ENCODE assay signal across 8 mouse cellular contexts in genomic region chr3:69005338-69006245, GRCm38 (mm10). TPM values are rescaled to one million over a fixed set of nuclear protein-coding genes. Genes with fewer than 3 reads are reported as not detected.
DNase-seq lines count a peak whose midpoint lies in the region; ATAC-seq and TF ChIP-seq lines count a peak whose summit lies in the region.

No protein-coding gene starts in this region.

- TF ChIP-seq CTCF in bone marrow macrophage, adult 2 months (IDR thresholded peaks at IDR 0.05; ENCODE audit: low read depth, low read length): no peak
- peak; percentile 29; the same call in 1 of the 2 replicates for TF ChIP-seq CTCF in kidney, postnatal 0 days (IDR thresholded peaks at IDR 0.05; ENCODE audit: low read depth)
- peak; percentile 53 for TF ChIP-seq CTCF in liver, postnatal 0 days (IDR thresholded peaks at IDR 0.05; ENCODE audit: low read depth)
- no peak for TF ChIP-seq CTCF in testis, adult 2 months (IDR thresholded peaks at IDR 0.05; ENCODE audit: control insufficient read depth, insufficient read depth, insufficient replicate concordance, low read depth, low read length)

- H3K4me1 ChIP-seq in bone marrow macrophage, adult 2 months (ENCODE audit: control insufficient read depth, insufficient read depth, low read length): 0 out of 2 replicates have a peak, but pooled peaks cover 2% of the 10 kb centered on the region
- H3K4me1 ChIP-seq in heart, embryonic 13.5 days: peaks cover 21% of the 10 kb centered on the region
- H3K4me1 ChIP-seq in kidney, postnatal 0 days (replicated peaks; ENCODE audit: insufficient read depth, low read length): no peaks in the 10 kb centered on the region
- no peaks in the 10 kb centered on the region for H3K4me1 ChIP-seq in liver, postnatal 0 days (ENCODE audit: insufficient read depth)
- H3K4me1 ChIP-seq in neural tube, embryonic 12.5 days: peaks cover 15% of the 10 kb centered on the region
- H3K4me1 ChIP-seq in testis, adult 2 months (ENCODE audit: control insufficient read depth, insufficient read depth, low read length): peaks cover 7% of the 10 kb centered on the region

- WGBS in heart, embryonic 13.5 days: under 1% methylated on average over 72 of the region's 72 CpGs
- WGBS in kidney, postnatal 0 days: under 1% methylated on average over 65 of the region's 72 CpGs
- under 1% methylated on average over 70 of the region's 72 CpGs for WGBS in liver, postnatal 0 days (ENCODE audit: insufficient replicate concordance)
- WGBS in neural tube, embryonic 12.5 days: under 1% methylated on average over 72 of the region's 72 CpGs

- peak overlapping the region; percentile 90 for H3K27ac ChIP-seq in bone marrow macrophage, adult 2 months (ENCODE audit: insufficient read depth, low read depth, low read length)
- H3K27ac ChIP-seq in heart, embryonic 13.5 days (replicated peaks): peak overlapping the region; percentile 97
- peak overlapping the region; percentile 96 for H3K27ac ChIP-seq in kidney, postnatal 0 days
- peak overlapping the region; percentile 97 for H3K27ac ChIP-seq in liver, postnatal 0 days (ENCODE audit: low read depth)
- H3K27ac ChIP-seq in neural tube, embryonic 12.5 days: peak overlapping the region; percentile 66; the same call in 1 of the 2 replicates
- peak overlapping the region; percentile 98 for H3K27ac ChIP-seq in testis, adult 2 months (ENCODE audit: control insufficient read depth, insufficient read depth, low read depth, low read length)

- peaks cover 6% of the 10 kb centered on the region; the same call in 1 of the 2 replicates for H3K36me3 ChIP-seq in heart, embryonic 13.5 days
- no peaks in the 10 kb centered on the region for H3K36me3 ChIP-seq in kidney, postnatal 0 days (ENCODE audit: insufficient read depth, low read length)
- H3K36me3 ChIP-seq in liver, postnatal 0 days (replicated peaks; ENCODE audit: insufficient read depth, low read length): peaks cover 9% of the 10 kb centered on the region
- no peaks in the 10 kb centered on the region for H3K36me3 ChIP-seq in neural tube, embryonic 12.5 days
- peaks cover 4% of the 10 kb centered on the region for H3K36me3 ChIP-seq in testis, adult 2 months (ENCODE audit: control insufficient read depth, insufficient read depth, low read length)

- H3K9ac ChIP-seq in heart, embryonic 13.5 days: peak overlapping the region; percentile 96
- H3K9ac ChIP-seq in kidney, postnatal 0 days (ENCODE audit: low read depth, low read length): peak overlapping the region; percentile 82
- peak overlapping the region; percentile 99 for H3K9ac ChIP-seq in liver, postnatal 0 days (replicated peaks)
- peak overlapping the region; percentile 88 for H3K9ac ChIP-seq in neural tube, embryonic 12.5 days

- peak; percentile 72 for DNase-seq in CD4-positive, CD25-positive, alpha-beta regulatory T cell, adult 2 months (ENCODE audit: low read depth, low spot score)
- peak; percentile 74 for DNase-seq in kidney, postnatal 0 days (ENCODE audit: low spot score)
- DNase-seq in liver, postnatal 0 days: peak; percentile 80

- H3K9me3 ChIP-seq in heart, embryonic 13.5 days: no peaks in the 10 kb centered on the region
- H3K9me3 ChIP-seq in kidney, postnatal 0 days (replicated peaks; ENCODE audit: low read length): no peaks in the 10 kb centered on the region
- no peaks in the 10 kb centered on the region for H3K9me3 ChIP-seq in liver, postnatal 0 days (ENCODE audit: low read length)
- no peaks in the 10 kb centered on the region for H3K9me3 ChIP-seq in neural tube, embryonic 12.5 days

- H3K4me3 ChIP-seq in bone marrow macrophage, adult 2 months (ENCODE audit: insufficient read depth, low read length): peak overlapping the region; percentile 91
- peak overlapping the region; percentile 95 for H3K4me3 ChIP-seq in heart, embryonic 13.5 days
- peak overlapping the region; percentile 100 for H3K4me3 ChIP-seq in kidney, postnatal 0 days (replicated peaks; ENCODE audit: low read depth, low read length)
- H3K4me3 ChIP-seq in liver, postnatal 0 days (ENCODE audit: low read depth, low read length): peak overlapping the region; percentile 100
- peak overlapping the region; percentile 93 for H3K4me3 ChIP-seq in neural tube, embryonic 12.5 days
- peak overlapping the region; percentile 96 for H3K4me3 ChIP-seq in testis, adult 2 months (ENCODE audit: control insufficient read depth, low read depth, low read length)

- no peak for TF ChIP-seq EP300 in liver, postnatal 0 days (IDR thresholded peaks at IDR 0.05; ENCODE audit: low read depth)

- peak; percentile 61 for ATAC-seq in erythroblast, adult 5-6 weeks (replicated peaks; ENCODE audit: low FRiP score, poor library complexity, severe bottlenecking)
- peak; percentile 49 for ATAC-seq in heart, embryonic 13.5 days (ENCODE audit: extremely low read depth, insufficient number of reproducible peaks, low FRiP score, low TSS enrichment)
- peak; percentile 70 for ATAC-seq in kidney, postnatal 0 days (replicated peaks; ENCODE audit: low FRiP score, low read depth)
- peak; percentile 44 for ATAC-seq in liver, postnatal 0 days
- ATAC-seq in neural tube, embryonic 12.5 days (ENCODE audit: low FRiP score, low read depth): peak; percentile 67

- no peaks in the 10 kb centered on the region for H3K27me3 ChIP-seq in heart, embryonic 13.5 days (replicated peaks)
- H3K27me3 ChIP-seq in kidney, postnatal 0 days (ENCODE audit: insufficient read depth, low read length): no peaks in the 10 kb centered on the region
- no peaks in the 10 kb centered on the region for H3K27me3 ChIP-seq in liver, postnatal 0 days (ENCODE audit: insufficient read depth, low read length)
- H3K27me3 ChIP-seq in neural tube, embryonic 12.5 days (replicated peaks): no peaks in the 10 kb centered on the region
- H3K27me3 ChIP-seq in testis, adult 2 months (ENCODE audit: control insufficient read depth, insufficient read depth, low read length): no peaks in the 10 kb centered on the region

- TF ChIP-seq POLR2A in bone marrow macrophage, adult 2 months (IDR thresholded peaks at IDR 0.05; ENCODE audit: borderline replicate concordance, low read depth, low read length): no peak
- TF ChIP-seq POLR2A in testis, adult 2 months (IDR thresholded peaks at IDR 0.05; ENCODE audit: control insufficient read depth, low read depth, low read length): 0 out of 2 replicates have a peak, but pooled peaks have one; percentile 14

- H3K4me2 ChIP-seq in heart, embryonic 13.5 days: peak overlapping the region; percentile 68
- H3K4me2 ChIP-seq in kidney, postnatal 0 days (ENCODE audit: low read length): peak overlapping the region; percentile 68
- H3K4me2 ChIP-seq in liver, postnatal 0 days (ENCODE audit: low read depth, low read length): peak overlapping the region; percentile 69
- peak overlapping the region; percentile 80 for H3K4me2 ChIP-seq in neural tube, embryonic 12.5 days (replicated peaks)

RNA-seq across cellular contexts. Expression of gene Smc4, which starts 1.1 kb away (rescaled TPM):
- 94.1 and 100 TPM in 2 replicates for polyA plus RNA-seq in bone marrow macrophage, adult 2 months (2012; ENCODE audit: insufficient read depth, insufficient read length, missing spikeins)
- total RNA-seq in erythroblast, adult 5-6 weeks (2015; ENCODE audit: low replicate concordance): 162 and 171 TPM in 2 replicates
- total RNA-seq in erythroblast, adult 5-6 weeks (2017; ENCODE audit: low replicate concordance): 317 and 358 TPM in 2 replicates
- polyA plus RNA-seq in heart, embryonic 13.5 days (2015; fragmentation: Nextera tagmentation; extraction: Ambion mirVana): 145 and 155 TPM in 2 replicates
- 107 and 113 TPM in 2 replicates for polyA plus RNA-seq in kidney, postnatal 0 days (2015; fragmentation: Nextera tagmentation; extraction: Ambion mirVana)
- 86.5 and 88.3 TPM in 2 replicates for polyA plus RNA-seq in liver, postnatal 0 days (2015; fragmentation: Nextera tagmentation; extraction: Ambion mirVana)
- 125 TPM in 2 replicates for polyA plus RNA-seq in neural tube, embryonic 12.5 days (2016; fragmentation: Nextera tagmentation; extraction: Ambion mirVana)
- 22.2 and 25.3 TPM in 2 replicates for polyA plus RNA-seq in testis, adult 2 months (2012; rRNA removed)

RNA-seq across cellular contexts. Expression of gene Ift80, which starts 1.2 kb away (rescaled TPM):
- polyA plus RNA-seq in bone marrow macrophage, adult 2 months (2012; ENCODE audit: insufficient read depth, insufficient read length, missing spikeins): 10.6 and 13.6 TPM in 2 replicates
- total RNA-seq in erythroblast, adult 5-6 weeks (2015; ENCODE audit: low replicate concordance): 45.6 and 50.7 TPM in 2 replicates
- 73.9 and 79.5 TPM in 2 replicates for total RNA-seq in erythroblast, adult 5-6 weeks (2017; ENCODE audit: low replicate concordance)
- polyA plus RNA-seq in heart, embryonic 13.5 days (2015; fragmentation: Nextera tagmentation; extraction: Ambion mirVana): 7.4 and 8.8 TPM in 2 replicates
- 10.4 and 11.3 TPM in 2 replicates for polyA plus RNA-seq in kidney, postnatal 0 days (2015; fragmentation: Nextera tagmentation; extraction: Ambion mirVana)
- 2.8 and 3.2 TPM in 2 replicates for polyA plus RNA-seq in liver, postnatal 0 days (2015; fragmentation: Nextera tagmentation; extraction: Ambion mirVana)
- 12.6 and 13.5 TPM in 2 replicates for polyA plus RNA-seq in neural tube, embryonic 12.5 days (2016; fragmentation: Nextera tagmentation; extraction: Ambion mirVana)
- polyA plus RNA-seq in testis, adult 2 months (2012; rRNA removed): 25.3 and 30.9 TPM in 2 replicates

RNA-seq across cellular contexts. Expression of gene Trim59, which starts 39.0 kb away (rescaled TPM):
- 22.1 and 23.7 TPM in 2 replicates for polyA plus RNA-seq in bone marrow macrophage, adult 2 months (2012; ENCODE audit: insufficient read depth, insufficient read length, missing spikeins)
- total RNA-seq in erythroblast, adult 5-6 weeks (2015; ENCODE audit: low replicate concordance): 378 and 394 TPM in 2 replicates
- 264 and 376 TPM in 2 replicates for total RNA-seq in erythroblast, adult 5-6 weeks (2017; ENCODE audit: low replicate concordance)
- 69.7 and 74.0 TPM in 2 replicates for polyA plus RNA-seq in heart, embryonic 13.5 days (2015; fragmentation: Nextera tagmentation; extraction: Ambion mirVana)
- 60.0 and 64.3 TPM in 2 replicates for polyA plus RNA-seq in kidney, postnatal 0 days (2015; fragmentation: Nextera tagmentation; extraction: Ambion mirVana)
- polyA plus RNA-seq in liver, postnatal 0 days (2015; fragmentation: Nextera tagmentation; extraction: Ambion mirVana): 47.8 and 53.8 TPM in 2 replicates
- polyA plus RNA-seq in neural tube, embryonic 12.5 days (2016; fragmentation: Nextera tagmentation; extraction: Ambion mirVana): 112 and 114 TPM in 2 replicates
- 7.3 and 9.8 TPM in 2 replicates for polyA plus RNA-seq in testis, adult 2 months (2012; rRNA removed)

Comparison
In these comparisons a context has a peak if more than half of its experiments do, and no peak if none do; other contexts are left out.
1. Peak in every context shown above with its lines: DNase-seq, ATAC-seq, H3K4me3 ChIP-seq and H3K27ac ChIP-seq.
2. CTCF ChIP-seq: peak in kidney, postnatal 0 days (single experiment) and liver, postnatal 0 days (single experiment); none in bone marrow macrophage, adult 2 months (single experiment) and testis, adult 2 months (single experiment).